Mouse (Mus musculus) thymus, adult 2 months (tissue): ENCODE results near the gene Pip4k2b. TPM values are rescaled to one million over a fixed set of nuclear protein-coding genes. Genes with fewer than 3 reads are reported as not detected.

ENCODE experiments used
- DNase-seq: peaks from one replicate; pipeline ENCODE4 v3.0.0; 2021
- H3K27ac ChIP-seq: fragments of 200-500 bp; 2 replicates; pipeline ENCODE4 v1.5.1; 2012; ENCODE audit warnings: low read length, control low read depth; ENCODE audit not compliant: control insufficient read depth, insufficient read depth
- H3K27me3 ChIP-seq: fragments of 200-500 bp; 2 replicates; pipeline ENCODE4 v1.6.1; 2012; ENCODE audit warnings: mild to moderate bottlenecking, low read length, moderate library complexity, mixed read lengths; ENCODE audit not compliant: control insufficient read depth, insufficient read depth
- H3K36me3 ChIP-seq: fragments of 200-500 bp; 2 replicates; pipeline ENCODE4 v1.6.1; 2012; ENCODE audit warnings: mild to moderate bottlenecking, low read length, moderate library complexity; ENCODE audit not compliant: control insufficient read depth, insufficient read depth
- H3K4me1 ChIP-seq: fragments of 200-500 bp; replicated peaks from 2 replicates; pipeline ENCODE4 v1.6.1; 2012; ENCODE audit warnings: low read length; ENCODE audit not compliant: control insufficient read depth, insufficient read depth
- H3K4me3 ChIP-seq: fragments of 200-500 bp; 2 replicates; pipeline ENCODE4 v1.5.1; 2012; ENCODE audit warnings: mild to moderate bottlenecking, low read length, control low read depth, moderate library complexity; ENCODE audit not compliant: control insufficient read depth, insufficient read depth
- CTCF ChIP-seq: fragments of 200-500 bp; IDR thresholded peaks from 2 replicates; pipeline ENCODE4 v1.5.1; 2012; ENCODE audit warnings: mild to moderate bottlenecking, control low read depth, low read length, moderate library complexity, borderline replicate concordance; ENCODE audit not compliant: control insufficient read depth, poor library complexity, insufficient read depth; ENCODE audit errors: extremely low read depth
- POLR2A ChIP-seq: fragments of 200-500 bp; IDR thresholded peaks from 2 replicates; pipeline ENCODE4 v1.6.1; 2012; ENCODE audit warnings: mild to moderate bottlenecking, low read length, control low read depth, moderate library complexity; ENCODE audit not compliant: control insufficient read depth, poor library complexity, insufficient read depth; ENCODE audit errors: extremely low read depth
- WGBS: fragments of 180-500 bp; shearing (Covaris S2); methylation state at CpG from one replicate; pipeline ENCODE4 v1.1.7; 2018; 5-methylcytosine and 5-hydroxymethylcytosine counted together
- polyA plus RNA-seq: library from polyadenylated mRNA; depleted of rRNA; stranded (reverse); fragments of >200 nt; gene quantifications from 2 replicates; pipeline ENCODE4 v1.2.3, GENCODE M21; 2012

The Pip4k2b gene
- polyA plus RNA-seq, 1 experiment, result 28.2 TPM

- peak overlapping the region; percentile 79 for H3K27ac ChIP-seq
- peaks cover 20% of the 10 kb centered on the region for H3K4me1 ChIP-seq
- peaks cover 12% of the 10 kb centered on the region for H3K36me3 ChIP-seq
- peak overlapping the region; percentile 98 for H3K4me3 ChIP-seq
- DNase-seq, result peak; percentile 99
- 0 out of 2 replicates have a peak, but pooled peaks have one; percentile 35 for TF ChIP-seq POLR2A
- TF ChIP-seq CTCF, result no peak
- WGBS, result under 1% methylated on average over 51 of the region's 57 CpGs
- no peaks in the 10 kb centered on the region for H3K27me3 ChIP-seq
Observed at GRCm38 (mm10) chr11:97744718-97745330, 320 bp upstream of the Pip4k2b start.

- H3K27ac ChIP-seq, result peak overlapping the region; percentile 82
- H3K4me1 ChIP-seq, result peaks cover 20% of the 10 kb centered on the region
- TF ChIP-seq POLR2A, result 0 out of 2 replicates have a peak, but pooled peaks have one; percentile 21
- TF ChIP-seq CTCF, result no peak
- DNase-seq, result peak; percentile 37
- no peaks in the 10 kb centered on the region for H3K27me3 ChIP-seq
- WGBS, result 1% methylated on average over 9 of the region's 9 CpGs
- H3K36me3 ChIP-seq, result peaks cover 3% of the 10 kb centered on the region
- peak overlapping the region; percentile 83 for H3K4me3 ChIP-seq
Observed at GRCm38 (mm10) chr11:97743423-97743822, 1.1 kb downstream of the Pip4k2b start.

GRCm38 (mm10) chr11:97742591-97742990 is 1.9 kb downstream of the Pip4k2b start:
- no peak for DNase-seq
- no peaks in the 10 kb centered on the region for H3K27me3 ChIP-seq
- H3K4me1 ChIP-seq, result peaks cover 20% of the 10 kb centered on the region
- no peak overlapping the region for H3K4me3 ChIP-seq
- no peak overlapping the region for H3K27ac ChIP-seq
- peaks cover 1% of the 10 kb centered on the region; the same call in 1 of the 2 replicates for H3K36me3 ChIP-seq
- WGBS, result 70% methylated on average over 9 of the region's 9 CpGs
- TF ChIP-seq POLR2A (no peak), CTCF (no peak)

GRCm38 (mm10) chr11:97742157-97742556 is 2.3 kb downstream of the Pip4k2b start:
- Histone ChIP-seq H3K4me3 (no peak overlapping the region), H3K4me1 (peaks cover 20% of the 10 kb centered on the region), H3K27ac (no peak overlapping the region), H3K36me3 (no peaks in the 10 kb centered on the region), H3K27me3 (no peaks in the 10 kb centered on the region)
- DNase-seq, result no peak
- WGBS, result 86% methylated on average over 5 of the region's 5 CpGs
- TF ChIP-seq POLR2A (no peak), CTCF (no peak)

- Histone ChIP-seq H3K4me3 (no peak overlapping the region), H3K27me3 (no peaks in the 10 kb centered on the region), H3K4me1 (peaks cover 20% of the 10 kb centered on the region), H3K36me3 (no peaks in the 10 kb centered on the region), H3K27ac (no peak overlapping the region)
- TF ChIP-seq CTCF (no peak), POLR2A (no peak)
- peak; percentile 43 for DNase-seq
- 47% methylated on average over 7 of the region's 7 CpGs for WGBS
Observed at GRCm38 (mm10) chr11:97740190-97740589, 4.3 kb downstream of the Pip4k2b start.

GRCm38 (mm10) chr11:97739155-97739554 is 5.3 kb downstream of the Pip4k2b start:
- Histone ChIP-seq H3K4me1 (peaks cover 20% of the 10 kb centered on the region), H3K4me3 (no peak overlapping the region), H3K36me3 (no peaks in the 10 kb centered on the region), H3K27me3 (no peaks in the 10 kb centered on the region), H3K27ac (no peak overlapping the region)
- DNase-seq, result no peak
- TF ChIP-seq CTCF, result no peak
- no peak for TF ChIP-seq POLR2A
- WGBS, result 96% methylated on average over 3 of the region's 3 CpGs
